Mouse (Mus musculus) right cerebral cortex, postnatal 10 days (tissue): Measurements from ENCODE around the gene Ech1.
A peak's percentile ranks its signal among the peaks of the same experiment; 100 is the strongest.

ENCODE experiments used
- DNase-seq, 2 experiments: peaks; one replicate each; pipeline ENCODE4 v3.0.0; 2021; ENCODE audit warnings: low spot score in 2 of 2

The Ech1 gene

GRCm38 (mm10) chr7:28859953-28860352 is 34.9 kb downstream of the Ech1 start:
- no peak for DNase-seq

GRCm38 (mm10) chr7:28860898-28861297 is 35.9 kb downstream of the Ech1 start:
- no peak for DNase-seq

DNA sequence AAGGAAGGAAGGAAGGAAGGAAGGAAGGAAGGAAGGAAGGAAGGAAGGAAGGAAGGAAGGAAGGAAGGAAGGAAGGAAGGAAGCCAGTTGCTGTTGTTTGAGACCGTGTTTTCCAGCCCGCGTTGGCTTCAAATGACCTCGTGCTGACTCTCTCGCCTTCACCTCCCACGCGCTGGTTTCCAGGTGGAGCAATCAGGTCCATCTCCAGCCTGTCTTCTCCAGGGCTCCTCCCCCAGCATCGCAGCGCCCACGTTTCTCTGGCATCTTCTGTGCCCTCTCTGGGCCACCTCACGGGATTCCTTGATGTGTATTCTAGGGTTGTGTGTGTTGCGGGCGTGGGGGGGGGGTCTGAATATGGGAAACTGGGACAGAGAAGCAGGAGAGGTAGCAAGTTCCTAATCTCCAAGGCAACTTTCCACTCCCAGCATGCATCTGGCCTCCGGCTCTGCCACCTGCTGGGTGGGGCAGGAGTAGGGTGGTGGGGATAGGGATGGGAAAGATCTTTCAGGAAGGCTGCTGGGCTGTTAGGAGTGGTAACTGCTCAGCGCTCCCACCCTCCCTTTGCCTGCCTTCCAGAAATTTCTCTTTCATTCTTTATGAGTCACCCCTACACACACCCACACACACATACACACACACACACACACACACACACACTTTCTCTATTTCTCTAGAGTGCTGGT is 37.9 kb downstream of the Ech1 start:
- peak; percentile 73 to 80 for DNase-seq

GRCm38 (mm10) chr7:28863540-28863939 is 38.5 kb downstream of the Ech1 start, which contains the start of gene Lgals7:
Gene Lgals7 (plus strand): TSS chr7:28863853.
- DNase-seq = no peak

GRCm38 (mm10) chr7:28864288-28864750 is 39.3 kb downstream of the Ech1 start:
- no peak for DNase-seq

GRCm38 (mm10) chr7:28865481-28866300 is 40.7 kb downstream of the Ech1 start:
- DNase-seq = peak; percentile 84 to 85

GRCm38 (mm10) chr7:28866769-28867507 is 41.9 kb downstream of the Ech1 start:
- peak in 1 of 2 experiments; percentile 30 for DNase-seq

GRCm38 (mm10) chr7:28867508-28868340 is 42.7 kb downstream of the Ech1 start:
- DNase-seq = peak in 1 of 2 experiments; percentile 62

DNA sequence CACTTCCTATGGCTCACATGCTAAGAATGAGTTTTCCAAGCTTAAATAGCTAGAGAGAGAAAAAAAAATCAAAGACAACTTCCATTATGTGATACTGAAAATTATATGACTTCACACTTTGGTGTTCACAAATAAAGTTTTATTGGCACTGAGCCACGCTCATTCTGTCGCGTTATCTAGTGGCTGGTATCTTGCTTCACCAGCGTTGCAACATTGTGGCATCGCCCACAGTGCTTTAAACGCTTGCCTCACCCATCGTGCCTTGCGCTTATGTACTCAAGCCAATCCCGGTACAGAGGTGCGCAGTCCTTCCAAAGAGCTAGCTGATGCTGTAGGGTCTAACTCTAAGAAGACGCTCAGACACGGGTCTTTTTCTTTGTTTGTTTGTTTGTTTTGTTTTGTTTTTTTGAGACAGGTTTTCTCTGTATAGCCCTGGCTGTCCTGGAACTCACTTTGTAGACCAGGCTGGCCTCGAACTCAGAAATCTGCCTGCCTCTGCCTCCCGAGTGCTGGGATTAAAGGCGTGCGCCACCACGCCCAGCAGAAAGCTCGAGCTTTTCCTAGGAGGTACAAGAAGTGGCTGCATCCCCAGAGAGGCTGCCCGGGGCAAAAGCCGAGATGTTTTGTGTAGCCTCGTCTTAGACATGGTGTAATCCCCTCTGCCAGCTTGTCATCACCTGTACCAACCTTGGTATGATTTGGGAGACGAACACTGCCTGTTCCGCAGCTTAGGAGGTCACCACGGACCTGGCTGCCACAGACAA is 46.1 kb downstream of the Ech1 start:
- DNase-seq = no peak

- DNase-seq = no peak
These were observed 49.5 kb downstream of the Ech1 start for GRCm38 (mm10) chr7:28874565-28874964.

GRCm38 (mm10) chr7:28876099-28876498 is 51.1 kb downstream of the Ech1 start:
- DNase-seq = no peak

DNA sequence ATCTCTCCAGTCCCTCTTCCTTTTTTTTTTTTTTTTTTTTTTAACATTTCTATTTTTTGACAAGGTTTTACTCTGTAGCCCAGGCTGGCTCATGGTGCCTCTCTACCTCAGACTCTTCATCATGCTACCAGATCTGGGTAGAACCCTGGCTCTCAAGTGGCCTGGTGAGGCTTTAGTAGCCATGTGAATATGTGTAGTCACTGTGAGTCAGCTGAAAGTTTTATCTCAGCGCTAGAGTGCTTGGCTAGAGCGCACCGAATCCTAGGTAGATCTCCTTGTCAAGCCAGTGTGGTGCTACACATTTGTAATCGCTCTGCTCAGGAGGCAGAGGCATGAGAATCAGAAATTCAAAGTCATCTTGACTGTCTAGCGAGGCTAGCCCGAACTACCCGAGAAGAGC is 52.1 kb downstream of the Ech1 start:
- no peak for DNase-seq

DNA sequence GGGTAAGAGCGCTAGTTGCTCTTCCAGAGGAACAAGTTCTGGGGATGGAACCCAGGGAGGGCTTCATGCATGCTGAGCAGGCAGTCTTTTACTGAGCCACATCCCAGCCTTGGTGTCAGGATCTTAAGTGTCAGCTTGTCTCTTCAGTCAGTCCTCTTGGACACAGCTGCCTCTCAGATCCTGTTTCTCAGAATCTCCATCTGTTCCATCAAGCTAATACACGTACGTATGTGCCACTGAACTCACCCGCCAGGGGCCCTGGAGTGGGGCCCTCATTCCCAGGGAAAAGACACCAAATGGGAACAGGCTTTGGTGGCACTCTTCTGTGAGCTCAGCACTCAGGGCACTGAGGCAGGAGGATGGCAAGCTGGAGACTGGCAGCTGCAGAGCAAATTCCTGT is 52.8 kb downstream of the Ech1 start:
- DNase-seq = no peak

GRCm38 (mm10) chr7:28879606-28880005 is 54.6 kb downstream of the Ech1 start:
- no peak for DNase-seq

DNA sequence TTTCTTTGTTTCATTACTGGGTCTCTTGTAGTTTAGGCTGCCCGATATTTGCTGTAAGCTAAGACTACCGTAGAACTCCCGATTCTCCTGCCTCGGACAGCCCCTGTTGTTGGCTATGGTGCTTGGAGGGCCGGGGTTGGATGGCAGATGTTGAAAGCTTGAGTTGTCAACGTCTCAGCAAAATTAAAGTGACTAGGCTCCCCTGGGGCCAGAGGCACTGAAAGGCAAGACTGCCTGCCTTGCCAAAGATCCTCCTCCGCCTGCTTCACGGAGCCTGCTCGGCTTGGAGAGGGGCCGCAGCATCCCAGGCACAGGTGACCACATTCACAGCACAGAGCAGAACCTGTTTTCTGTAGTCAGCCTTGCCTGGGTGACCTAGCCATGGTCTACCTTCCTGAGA is 55.5 kb downstream of the Ech1 start:
- no peak for DNase-seq

GRCm38 (mm10) chr7:28881199-28881598 is 56.2 kb downstream of the Ech1 start, which contains the start of gene Capn12:
Gene Capn12 (plus strand): TSS chr7:28881422.
- DNase-seq = no peak
